Mouse (Mus musculus): Measurements from ENCODE around the gene P2rx4.
"Not testable (repeated sequence)": the region's sequence is repeated elsewhere in the genome, so short reads cannot be mapped to it uniquely, and the experiment has no call there.

P2rx4 gene

GRCm38 (mm10) chr5:122707276-122708181, at the start of gene P2rx4:
Gene P2rx4 (plus strand): TSS chr5:122707544.
- DNase-seq (ENCODE audit: low spot score in 2 of 2) = peak; percentile 80 to 89

GRCm38 (mm10) chr5:122662501-122662900, 44.8 kb upstream of the P2rx4 start:
- no peak for DNase-seq (ENCODE audit: low spot score in 2 of 2)

GRCm38 (mm10) chr5:122665036-122665435, 42.3 kb upstream of the P2rx4 start:
- DNase-seq (ENCODE audit: low spot score in 2 of 2) = no peak

- no peak for DNase-seq (ENCODE audit: low spot score in 2 of 2)
Observed at GRCm38 (mm10) chr5:122668981-122669897, 38.1 kb upstream of the P2rx4 start.

GRCm38 (mm10) chr5:122671641-122672040, 35.7 kb upstream of the P2rx4 start:
- DNase-seq (ENCODE audit: low spot score in 2 of 2) = not testable (repeated sequence)

- DNase-seq (ENCODE audit: low spot score in 2 of 2) = no peak
Observed at GRCm38 (mm10) chr5:122672298-122672697, 35.0 kb upstream of the P2rx4 start.

GRCm38 (mm10) chr5:122676002-122676401, 31.3 kb upstream of the P2rx4 start:
- no peak for DNase-seq (ENCODE audit: low spot score in 2 of 2)

GRCm38 (mm10) chr5:122677983-122678382, 29.4 kb upstream of the P2rx4 start:
- no peak for DNase-seq (ENCODE audit: low spot score in 2 of 2)

- DNase-seq (ENCODE audit: low spot score in 2 of 2) = no peak
Observed at GRCm38 (mm10) chr5:122679881-122680280, 27.5 kb upstream of the P2rx4 start.

- DNase-seq (ENCODE audit: low spot score in 2 of 2) = no peak
Observed at GRCm38 (mm10) chr5:122681276-122681675, 26.1 kb upstream of the P2rx4 start.

GRCm38 (mm10) chr5:122683926-122684325, 23.4 kb upstream of the P2rx4 start:
- peak in 1 of 2 experiments; percentile 27 for DNase-seq (ENCODE audit: low spot score in 2 of 2)

- DNase-seq (ENCODE audit: low spot score in 2 of 2) = no peak
Observed at GRCm38 (mm10) chr5:122687391-122687790, 20.0 kb upstream of the P2rx4 start.

GRCm38 (mm10) chr5:122689153-122689552, 18.2 kb upstream of the P2rx4 start:
- no peak for DNase-seq (ENCODE audit: low spot score in 2 of 2)

GRCm38 (mm10) chr5:122690486-122690885, 16.9 kb upstream of the P2rx4 start:
- DNase-seq (ENCODE audit: low spot score in 2 of 2) = no peak

GRCm38 (mm10) chr5:122693431-122694207, 13.7 kb upstream of the P2rx4 start:
- DNase-seq (ENCODE audit: low spot score in 2 of 2) = no peak

GRCm38 (mm10) chr5:122695516-122695915, 11.8 kb upstream of the P2rx4 start:
- no peak for DNase-seq (ENCODE audit: low spot score in 2 of 2)

GRCm38 (mm10) chr5:122698041-122698700, 9.2 kb upstream of the P2rx4 start:
- DNase-seq (ENCODE audit: low spot score in 2 of 2) = no peak

- DNase-seq (ENCODE audit: low spot score in 2 of 2) = no peak
Observed at GRCm38 (mm10) chr5:122698701-122699060, 8.7 kb upstream of the P2rx4 start.

GRCm38 (mm10) chr5:122700109-122700836, 7.1 kb upstream of the P2rx4 start:
- no peak for DNase-seq (ENCODE audit: low spot score in 2 of 2)

- DNase-seq (ENCODE audit: low spot score in 2 of 2) = no peak
Observed at GRCm38 (mm10) chr5:122700837-122701212, 6.5 kb upstream of the P2rx4 start.
